Mouse (Mus musculus) liver, embryonic 14.5 days (tissue): ENCODE data around the gene Mlec.

Experiments
- CTCF ChIP-seq: IDR thresholded peaks from 2 replicates; pipeline ENCODE4 v1.5.1; 2016; ENCODE audit warnings: antibody characterized with exemption, low read depth, control low read depth
- EP300 ChIP-seq: IDR thresholded peaks from 2 replicates; pipeline ENCODE4 v1.6.1; 2016; ENCODE audit warnings: antibody characterized with exemption, low read depth

- TF ChIP-seq EP300 = no peak
- no peak for TF ChIP-seq CTCF
These were observed 18.9 kb downstream of the Mlec start for GRCm38 (mm10) chr5:115139124-115139523.
